Mouse (Mus musculus): ENCODE measurements around the gene 4930572O03Rik.
"Not testable (repeated sequence)": the region's sequence is repeated elsewhere in the genome, so short reads cannot be mapped to it uniquely, and the experiment has no call there.

DNA sequence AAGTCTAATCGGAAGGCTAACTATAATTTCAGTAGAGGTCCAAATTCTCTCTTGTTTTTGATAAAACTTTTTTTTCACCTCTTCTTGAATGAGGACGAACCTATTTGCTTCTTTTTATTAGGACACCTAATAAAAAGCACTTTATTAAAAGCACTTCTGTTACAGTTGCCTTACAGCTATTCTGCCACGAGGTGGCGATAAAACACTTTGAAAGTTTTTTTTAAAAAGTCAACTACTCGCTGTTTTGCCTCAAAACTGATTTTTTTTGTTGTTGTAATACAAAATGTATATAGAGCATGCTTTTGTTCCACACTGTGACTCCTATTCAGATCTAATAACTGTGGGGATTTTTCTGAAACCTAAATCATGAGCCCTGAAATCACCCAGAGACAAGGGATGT lies 46.0 kb upstream of the 4930572O03Rik start:
- not testable (repeated sequence) for TF ChIP-seq FOSL1 (IDR thresholded peaks at IDR 0.05; ENCODE audit: insufficient read depth, low read length, poor library complexity, severe bottlenecking); CTCF (IDR thresholded peaks at IDR 0.05; ENCODE audit: control insufficient read depth, insufficient read depth, insufficient read length); USF1 (IDR thresholded peaks at IDR 0.05; ENCODE audit: low read depth); MYOD1 (IDR thresholded peaks at IDR 0.05; ENCODE audit: control insufficient read depth, insufficient read length, low read depth); MYOG (IDR thresholded peaks at IDR 0.05; ENCODE audit: control insufficient read depth, extremely low read depth, insufficient read length); CEBPB (IDR thresholded peaks at IDR 0.05; ENCODE audit: low read depth)

Data from C2C12 (cell line).